Mouse (Mus musculus): ENCODE results near the gene Pnpla1. TPM values are rescaled to one million over a fixed set of nuclear protein-coding genes. Genes with fewer than 3 reads are reported as not detected.

Gene Pnpla1
- polyA plus RNA-seq, 1 experiment from 2014 or later: not detected

DNA sequence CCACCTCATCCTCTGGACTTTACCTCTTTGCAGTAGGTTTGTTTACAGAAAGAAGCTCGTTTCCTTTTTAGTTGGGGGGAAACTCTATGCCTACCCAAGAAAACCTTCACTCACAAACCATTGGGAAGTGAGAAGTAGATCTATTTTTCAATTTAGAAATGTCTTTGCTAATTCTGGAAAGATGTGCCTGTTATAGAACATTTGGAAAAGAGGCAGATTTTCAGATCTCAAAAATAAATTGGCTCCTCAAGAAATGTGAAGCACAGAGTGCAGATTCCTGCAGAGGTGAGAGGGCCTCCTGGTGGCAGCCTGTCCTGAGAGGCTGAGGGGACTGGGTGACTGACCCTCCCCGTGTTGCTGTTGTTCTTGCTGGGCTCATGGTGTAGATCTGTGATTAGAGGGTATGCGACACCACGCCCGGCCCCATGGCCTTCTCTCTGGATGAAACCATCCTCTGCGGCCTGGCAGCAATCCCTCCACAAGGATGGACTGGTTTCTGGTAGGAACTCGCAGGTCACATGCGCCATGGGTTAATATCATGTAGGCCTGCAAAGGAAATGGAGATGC is 30.5 kb upstream of the Pnpla1 start:
- no peaks in the 10 kb centered on the region for H3K27me3 ChIP-seq (ENCODE audit: insufficient read depth, low read length)
- no peak overlapping the region for H3K4me3 ChIP-seq (replicated peaks; ENCODE audit: low read depth, low read length)
- no peak for TF ChIP-seq CTCF (IDR thresholded peaks at IDR 0.05; ENCODE audit: low read depth)
- peaks cover 54% of the 10 kb centered on the region for H3K36me3 ChIP-seq (ENCODE audit: insufficient read depth, low read length)
- ATAC-seq (replicated peaks; ENCODE audit: low FRiP score, low read depth) (no peak), DNase-seq (ENCODE audit: low spot score) (no peak)
- no peaks in the 10 kb centered on the region for H3K4me1 ChIP-seq (replicated peaks; ENCODE audit: insufficient read depth, low read length)
- H3K9me3 ChIP-seq (replicated peaks; ENCODE audit: low read length): no peaks in the 10 kb centered on the region
- no peak overlapping the region for H3K4me2 ChIP-seq (ENCODE audit: low read length)
- H3K9ac ChIP-seq (ENCODE audit: low read depth, low read length): no peak overlapping the region
- 88% methylated on average over 8 of the region's 8 CpGs for WGBS
- H3K27ac ChIP-seq: no peak overlapping the region

- Histone ChIP-seq H3K27me3 (ENCODE audit: insufficient read depth, low read length) (no peaks in the 10 kb centered on the region), H3K9ac (ENCODE audit: low read depth, low read length) (no peak overlapping the region), H3K4me3 (replicated peaks; ENCODE audit: low read depth, low read length) (no peak overlapping the region), H3K36me3 (ENCODE audit: insufficient read depth, low read length) (peaks cover 44% of the 10 kb centered on the region), H3K4me1 (replicated peaks; ENCODE audit: insufficient read depth, low read length) (no peaks in the 10 kb centered on the region), H3K4me2 (ENCODE audit: low read length) (no peak overlapping the region), H3K27ac (no peak overlapping the region), H3K9me3 (replicated peaks; ENCODE audit: low read length) (no peaks in the 10 kb centered on the region)
- TF ChIP-seq CTCF (IDR thresholded peaks at IDR 0.05; ENCODE audit: low read depth): no peak
- WGBS: 58% methylated on average over 14 of the region's 14 CpGs
- ATAC-seq (replicated peaks; ENCODE audit: low FRiP score, low read depth): no peak
- peak; percentile 52 for DNase-seq (ENCODE audit: low spot score)
These were observed 29.1 kb upstream of the Pnpla1 start for GRCm38 (mm10) chr17:28829120-28829519.

DNA sequence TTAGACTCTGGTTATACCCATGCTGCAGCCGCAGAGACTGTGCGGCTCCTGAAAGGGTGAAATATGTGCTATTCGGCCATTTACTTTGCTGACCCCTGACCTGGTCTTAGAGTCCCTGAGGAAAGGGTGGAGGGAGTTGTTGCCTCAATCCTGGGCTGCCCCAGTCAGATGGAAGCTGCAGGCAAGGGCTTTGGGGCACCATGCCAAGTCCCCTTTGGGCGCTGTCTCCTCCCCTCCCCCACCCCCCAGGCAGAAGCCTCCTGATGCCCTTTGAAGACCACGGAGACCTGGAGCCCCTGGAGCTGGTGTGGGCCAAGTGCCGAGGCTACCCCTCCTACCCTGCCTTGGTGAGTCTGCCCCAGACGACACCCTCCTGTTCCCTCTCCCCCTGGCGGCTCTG is 27.1 kb upstream of the Pnpla1 start:
- Histone ChIP-seq H3K27ac (no peak overlapping the region), H3K27me3 (ENCODE audit: insufficient read depth, low read length) (no peaks in the 10 kb centered on the region)
- 45% methylated on average over 8 of the region's 8 CpGs for WGBS

DNA sequence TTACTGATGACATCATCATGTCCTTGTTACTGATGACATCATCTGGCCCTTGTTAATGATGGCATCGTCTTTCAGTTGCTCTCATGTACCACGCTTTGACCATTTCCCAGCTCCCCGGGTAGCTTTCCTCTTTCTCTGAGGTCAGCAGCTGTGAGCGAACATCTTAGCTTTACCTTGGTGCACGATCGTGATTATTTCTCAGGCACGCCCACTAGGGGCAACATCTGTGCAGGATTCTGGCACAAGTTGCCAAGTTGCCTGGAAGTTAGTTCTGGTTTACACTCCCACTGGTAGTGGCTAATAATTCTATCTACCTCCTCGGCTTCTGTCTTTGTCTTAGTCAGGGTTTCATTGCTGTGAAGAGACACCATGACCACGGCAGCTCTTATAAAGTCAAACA is 26.2 kb upstream of the Pnpla1 start:
- Histone ChIP-seq H3K27me3 (ENCODE audit: insufficient read depth, low read length) (no peaks in the 10 kb centered on the region), H3K27ac (no peak overlapping the region), H3K9ac (ENCODE audit: low read depth, low read length) (no peak overlapping the region), H3K36me3 (ENCODE audit: insufficient read depth, low read length) (peaks cover 44% of the 10 kb centered on the region), H3K4me2 (ENCODE audit: low read length) (no peak overlapping the region), H3K9me3 (replicated peaks; ENCODE audit: low read length) (no peaks in the 10 kb centered on the region), H3K4me3 (replicated peaks; ENCODE audit: low read depth, low read length) (no peak overlapping the region), H3K4me1 (replicated peaks; ENCODE audit: insufficient read depth, low read length) (no peaks in the 10 kb centered on the region)
- 81% methylated on average over 9 of the region's 9 CpGs for WGBS
- ATAC-seq (replicated peaks; ENCODE audit: low FRiP score, low read depth) (no peak), DNase-seq (ENCODE audit: low spot score) (no peak)
- TF ChIP-seq CTCF (IDR thresholded peaks at IDR 0.05; ENCODE audit: low read depth): peak; percentile 34; the same call in 1 of the 2 replicates

More for the DNA sequence above, 27.1 kb upstream of the Pnpla1 start:
- no peak for DNase-seq (ENCODE audit: low spot score)
- no peak overlapping the region for H3K4me2 ChIP-seq (ENCODE audit: low read length)
- H3K9me3 ChIP-seq (replicated peaks; ENCODE audit: low read length): no peaks in the 10 kb centered on the region
- ATAC-seq (replicated peaks; ENCODE audit: low FRiP score, low read depth): no peak
- H3K4me1 ChIP-seq (replicated peaks; ENCODE audit: insufficient read depth, low read length): no peaks in the 10 kb centered on the region
- H3K4me3 ChIP-seq (replicated peaks; ENCODE audit: low read depth, low read length): no peak overlapping the region
- no peak overlapping the region for H3K9ac ChIP-seq (ENCODE audit: low read depth, low read length)
- no peak for TF ChIP-seq CTCF (IDR thresholded peaks at IDR 0.05; ENCODE audit: low read depth)
- peaks cover 36% of the 10 kb centered on the region for H3K36me3 ChIP-seq (ENCODE audit: insufficient read depth, low read length)

- no peak overlapping the region for H3K27ac ChIP-seq
- no peaks in the 10 kb centered on the region for H3K27me3 ChIP-seq (ENCODE audit: insufficient read depth, low read length)
- no peak overlapping the region for H3K4me3 ChIP-seq (replicated peaks; ENCODE audit: low read depth, low read length)
- DNase-seq (ENCODE audit: low spot score): no peak
- TF ChIP-seq CTCF (IDR thresholded peaks at IDR 0.05; ENCODE audit: low read depth): no peak
- no peaks in the 10 kb centered on the region for H3K4me1 ChIP-seq (replicated peaks; ENCODE audit: insufficient read depth, low read length)
- H3K36me3 ChIP-seq (ENCODE audit: insufficient read depth, low read length): peaks cover 51% of the 10 kb centered on the region
- no peak for ATAC-seq (replicated peaks; ENCODE audit: low FRiP score, low read depth)
- H3K4me2 ChIP-seq (ENCODE audit: low read length): no peak overlapping the region
- no peak overlapping the region for H3K9ac ChIP-seq (ENCODE audit: low read depth, low read length)
- H3K9me3 ChIP-seq (replicated peaks; ENCODE audit: low read length): no peaks in the 10 kb centered on the region
- WGBS: 89% methylated on average over 3 of the region's 3 CpGs
These were observed 25.3 kb upstream of the Pnpla1 start for GRCm38 (mm10) chr17:28832875-28833274.

DNA sequence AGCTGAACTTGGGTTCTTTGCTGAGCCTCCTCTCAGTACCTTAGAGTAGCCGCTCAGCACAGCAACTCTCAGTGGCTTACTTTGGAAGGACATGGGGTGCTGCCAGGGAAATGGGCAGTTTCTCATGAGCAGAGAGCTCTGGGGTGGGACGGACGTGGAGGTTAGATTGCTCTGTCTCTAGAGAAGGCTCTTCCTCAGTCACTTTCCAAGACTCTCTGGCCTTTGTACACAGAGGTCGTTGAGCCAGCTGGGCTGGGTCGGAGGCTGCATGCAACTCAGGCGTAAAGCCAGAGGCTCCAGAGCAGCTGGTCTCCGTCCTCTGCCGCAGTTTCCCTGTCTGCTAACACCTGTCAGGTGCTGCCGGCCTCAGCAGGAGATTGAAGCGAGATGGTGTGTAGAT is 23.5 kb upstream of the Pnpla1 start:
- H3K9me3 ChIP-seq (replicated peaks; ENCODE audit: low read length): no peaks in the 10 kb centered on the region
- no peak for TF ChIP-seq CTCF (IDR thresholded peaks at IDR 0.05; ENCODE audit: low read depth)
- ATAC-seq (replicated peaks; ENCODE audit: low FRiP score, low read depth): no peak
- no peak overlapping the region for H3K9ac ChIP-seq (ENCODE audit: low read depth, low read length)
- H3K27me3 ChIP-seq (ENCODE audit: insufficient read depth, low read length): no peaks in the 10 kb centered on the region
- no peak for DNase-seq (ENCODE audit: low spot score)
- no peaks in the 10 kb centered on the region for H3K4me1 ChIP-seq (replicated peaks; ENCODE audit: insufficient read depth, low read length)
- no peak overlapping the region for H3K4me2 ChIP-seq (ENCODE audit: low read length)
- H3K36me3 ChIP-seq (ENCODE audit: insufficient read depth, low read length): peaks cover 48% of the 10 kb centered on the region
- no peak overlapping the region for H3K27ac ChIP-seq
- WGBS: 36% methylated on average over 10 of the region's 10 CpGs
- H3K4me3 ChIP-seq (replicated peaks; ENCODE audit: low read depth, low read length): no peak overlapping the region

- Histone ChIP-seq H3K27ac (no peak overlapping the region), H3K9me3 (replicated peaks; ENCODE audit: low read length) (no peaks in the 10 kb centered on the region), H3K27me3 (ENCODE audit: insufficient read depth, low read length) (no peaks in the 10 kb centered on the region), H3K4me1 (replicated peaks; ENCODE audit: insufficient read depth, low read length) (no peaks in the 10 kb centered on the region), H3K4me3 (replicated peaks; ENCODE audit: low read depth, low read length) (no peak overlapping the region), H3K36me3 (ENCODE audit: insufficient read depth, low read length) (peaks cover 41% of the 10 kb centered on the region), H3K9ac (ENCODE audit: low read depth, low read length) (no peak overlapping the region), H3K4me2 (ENCODE audit: low read length) (no peak overlapping the region)
- 77% methylated on average over 7 of the region's 7 CpGs for WGBS
- no peak for TF ChIP-seq CTCF (IDR thresholded peaks at IDR 0.05; ENCODE audit: low read depth)
- ATAC-seq (replicated peaks; ENCODE audit: low FRiP score, low read depth): no peak
- DNase-seq (ENCODE audit: low spot score): no peak
These were observed 20.4 kb upstream of the Pnpla1 start for GRCm38 (mm10) chr17:28837840-28838239.
